ENCODE assay signal across 13 mouse cellular contexts in genomic region chr19:53014910-53015710, GRCm38 (mm10). TPM values are rescaled to one million over a fixed set of nuclear protein-coding genes. Genes with fewer than 3 reads are reported as not detected.
DNase-seq lines count a peak whose midpoint lies in the region; ATAC-seq and TF ChIP-seq lines count a peak whose summit lies in the region.
"Had no signal": no experiment of that assay in that cellular context is flagged by ENCODE, and none has a peak within 500 bp of the region (broad histone marks: within the 10 kb centered on the region; RNA-seq: fewer than 3 reads in every experiment).

No protein-coding gene starts in this region.

- peak overlapping the region; percentile 53 for H3K27ac ChIP-seq in hindbrain, embryonic 10.5 days
- H3K27ac ChIP-seq in hindbrain, embryonic 11.5 days (ENCODE audit: low read depth, low read length) = no peak overlapping the region
- no peak overlapping the region for H3K27ac ChIP-seq in embryonic facial prominence, embryonic 12.5 days
- no peak overlapping the region; the same call in 1 of the 2 replicates for H3K27ac ChIP-seq in hindbrain, embryonic 16.5 days (ENCODE audit: low read depth, low read length)
- H3K27ac ChIP-seq: limb, embryonic 12.5 days; stomach, postnatal 0 days had no signal

- peaks cover 17% of the 10 kb centered on the region; the same call in 1 of the 2 replicates for H3K4me1 ChIP-seq in hindbrain, embryonic 10.5 days (replicated peaks)
- no peaks in the 10 kb centered on the region for H3K4me1 ChIP-seq in hindbrain, embryonic 11.5 days (replicated peaks; ENCODE audit: control insufficient read depth, insufficient read depth, low read length)
- H3K4me1 ChIP-seq in E14TG2a.4 (replicated peaks; ENCODE audit: low read depth, low read length) = peaks cover 94% of the 10 kb centered on the region
- peaks cover 30% of the 10 kb centered on the region for H3K4me1 ChIP-seq in embryonic facial prominence, embryonic 12.5 days
- H3K4me1 ChIP-seq in hindbrain, embryonic 16.5 days (ENCODE audit: control insufficient read depth, insufficient read depth, low read depth, low read length) = no peaks in the 10 kb centered on the region; the same call in 1 of the 2 replicates

- TF ChIP-seq CTCF in E14TG2a.4 (conservative IDR thresholded peaks at IDR 0.05; ENCODE audit: low read length) = no peak

- no peaks in the 10 kb centered on the region for H3K9me3 ChIP-seq in hindbrain, embryonic 10.5 days
- no peaks in the 10 kb centered on the region for H3K9me3 ChIP-seq in hindbrain, embryonic 11.5 days (ENCODE audit: control insufficient read depth, low read length)
- no peaks in the 10 kb centered on the region for H3K9me3 ChIP-seq in E14TG2a.4 (ENCODE audit: low read length)
- no peaks in the 10 kb centered on the region for H3K9me3 ChIP-seq in embryonic facial prominence, embryonic 12.5 days
- H3K9me3 ChIP-seq in hindbrain, embryonic 16.5 days (ENCODE audit: control insufficient read depth, low read length) = no peaks in the 10 kb centered on the region
- H3K9me3 ChIP-seq: limb, embryonic 12.5 days had no signal

- WGBS in hindbrain, embryonic 10.5 days = 68% methylated on average over 21 of the region's 21 CpGs
- 72% methylated on average over 21 of the region's 21 CpGs for WGBS in hindbrain, embryonic 11.5 days
- WGBS in embryonic facial prominence, embryonic 12.5 days = 71% methylated on average over 21 of the region's 21 CpGs
- WGBS in hindbrain, embryonic 16.5 days = 52% methylated on average over 21 of the region's 21 CpGs

- no peaks in the 10 kb centered on the region for H3K27me3 ChIP-seq in hindbrain, embryonic 10.5 days (ENCODE audit: insufficient read depth, poor library complexity, severe bottlenecking)
- no peaks in the 10 kb centered on the region for H3K27me3 ChIP-seq in hindbrain, embryonic 11.5 days (ENCODE audit: control insufficient read depth, insufficient read depth, low read length)
- no peaks in the 10 kb centered on the region for H3K27me3 ChIP-seq in E14TG2a.4 (ENCODE audit: insufficient read depth, low read length)
- no peaks in the 10 kb centered on the region for H3K27me3 ChIP-seq in embryonic facial prominence, embryonic 12.5 days
- H3K27me3 ChIP-seq in hindbrain, embryonic 16.5 days (replicated peaks; ENCODE audit: control insufficient read depth, insufficient read depth, low read length) = no peaks in the 10 kb centered on the region
- H3K27me3 ChIP-seq: CH12.LX; limb, embryonic 12.5 days had no signal

- H3K36me3 ChIP-seq in hindbrain, embryonic 10.5 days = peaks cover 74% of the 10 kb centered on the region
- H3K36me3 ChIP-seq in hindbrain, embryonic 11.5 days (ENCODE audit: control insufficient read depth, insufficient read depth, low read length) = 0 out of 2 replicates have a peak, but pooled peaks cover 5% of the 10 kb centered on the region
- peaks cover 86% of the 10 kb centered on the region for H3K36me3 ChIP-seq in E14TG2a.4 (ENCODE audit: insufficient read depth, low read length)
- H3K36me3 ChIP-seq in embryonic facial prominence, embryonic 12.5 days = peaks cover 21% of the 10 kb centered on the region
- 0 out of 2 replicates have a peak, but pooled peaks cover 3% of the 10 kb centered on the region for H3K36me3 ChIP-seq in hindbrain, embryonic 16.5 days (ENCODE audit: control insufficient read depth, insufficient read depth, low read length)

- no peak for DNase-seq in hindbrain, embryonic 10.5 days (ENCODE audit: low spot score)
- no peak for DNase-seq in hindbrain, embryonic 11.5 days (ENCODE audit: low spot score)
- no peak for DNase-seq in thymus, postnatal 14 days
- DNase-seq in embryo, embryonic 10 days (ENCODE audit: low spot score) = no peak
- no peak for DNase-seq in left cerebral cortex, adult 8-10 months (ENCODE audit: low spot score in 2 of 2)

- no peak overlapping the region for H3K4me3 ChIP-seq in hindbrain, embryonic 10.5 days
- H3K4me3 ChIP-seq in hindbrain, embryonic 11.5 days (ENCODE audit: low read depth, low read length) = no peak overlapping the region
- H3K4me3 ChIP-seq in E14TG2a.4 (replicated peaks; ENCODE audit: low read length) = peak overlapping the region; percentile 52
- H3K4me3 ChIP-seq in embryonic facial prominence, embryonic 12.5 days = no peak overlapping the region
- H3K4me3 ChIP-seq in hindbrain, embryonic 16.5 days (ENCODE audit: low read length) = peak overlapping the region; percentile 14; the same call in 1 of the 2 replicates
- H3K4me3 ChIP-seq: limb, embryonic 12.5 days had no signal

- ATAC-seq in hindbrain, embryonic 11.5 days (ENCODE audit: low FRiP score) = no peak; the same call in 1 of the 2 replicates
- ATAC-seq in embryonic facial prominence, embryonic 12.5 days (ENCODE audit: insufficient number of reproducible peaks, insufficient read depth, low FRiP score, low TSS enrichment) = no peak
- peak; percentile 74 for ATAC-seq in hindbrain, embryonic 16.5 days
- ATAC-seq: activated CD4-positive, CD25-positive, alpha-beta regulatory T cell, adult 4 months; inflammation-experienced regulatory T-cells, adult 6 months had no signal

- H3K4me2 ChIP-seq in hindbrain, embryonic 11.5 days (replicated peaks; ENCODE audit: low read depth, low read length) = no peak overlapping the region
- H3K4me2 ChIP-seq in embryonic facial prominence, embryonic 12.5 days (replicated peaks) = 0 out of 2 replicates have a peak overlapping the region, but pooled peaks have one; percentile 11
- peak overlapping the region; percentile 45 for H3K4me2 ChIP-seq in hindbrain, embryonic 16.5 days (ENCODE audit: low read length)
- H3K4me2 ChIP-seq: limb, embryonic 12.5 days had no signal

- no peak overlapping the region for H3K9ac ChIP-seq in hindbrain, embryonic 11.5 days (ENCODE audit: low read depth, low read length)
- 0 out of 2 replicates have a peak overlapping the region, but pooled peaks have one; percentile 2 for H3K9ac ChIP-seq in embryonic facial prominence, embryonic 12.5 days
- H3K9ac ChIP-seq in hindbrain, embryonic 16.5 days (ENCODE audit: low read depth, low read length) = peak overlapping the region; percentile 22; the same call in 1 of the 2 replicates
- H3K9ac ChIP-seq: limb, embryonic 12.5 days had no signal

RNA-seq across cellular contexts. Expression of gene Xpnpep1, which starts 24.9 kb away (rescaled TPM):
- 153 and 156 TPM in 2 replicates for polyA plus RNA-seq in hindbrain, embryonic 10.5 days (2016; fragmentation: Nextera tagmentation; extraction: Ambion mirVana)
- 132 and 163 TPM in 2 replicates for polyA plus RNA-seq in hindbrain, embryonic 11.5 days (2014; fragmentation: Nextera tagmentation; extraction: Ambion mirVana)
- polyA plus RNA-seq in embryonic facial prominence, embryonic 12.5 days (2016; fragmentation: Nextera tagmentation; extraction: Ambion mirVana) = 163 and 167 TPM in 2 replicates
- 118 and 129 TPM in 2 replicates for polyA plus RNA-seq in hindbrain, embryonic 16.5 days (2015; fragmentation: Nextera tagmentation; extraction: Ambion mirVana)
- 10 to 100 TPM; 59.6 to 74.9 (median 68.6) TPM for total RNA-seq in left cerebral cortex, adult 8-10 months (2022)

Comparison
In these comparisons a context has a peak if more than half of its experiments do, and no peak if none do; other contexts are left out.
1. H3K4me3 ChIP-seq: peak in E14TG2a.4 (single experiment) and hindbrain, embryonic 16.5 days (single experiment); none in hindbrain, embryonic 10.5 days (single experiment), hindbrain, embryonic 11.5 days (single experiment) and embryonic facial prominence, embryonic 12.5 days (single experiment).